Mouse (Mus musculus) MEL (cell line): Measurements from ENCODE around the gene Nthl1. TPM values are rescaled to one million over a fixed set of nuclear protein-coding genes. Genes with fewer than 3 reads are reported as not detected.
"Not testable (repeated sequence)": the region's sequence is repeated elsewhere in the genome, so short reads cannot be mapped to it uniquely, and the experiment has no call there.

Experiments used
- DNase-seq: peaks from one replicate; pipeline ENCODE4 v3.0.0; 2011; ENCODE audit warnings: low read depth, low spot score
- H3K27ac ChIP-seq: 2 replicates; pipeline ENCODE4 v1.5.1; 2012; ENCODE audit warnings: low read depth, mild to moderate bottlenecking, control low read depth, low read length, moderate library complexity; ENCODE audit not compliant: control insufficient read depth
- H3K27me3 ChIP-seq, 2 experiments: fragments of 150-350 bp in 1 of 2; sonication (generic) in 1 of 2; 2 replicates each; pipeline ENCODE4 v1.6.1; 2012; ENCODE audit warnings: low read length in 2 of 2, mild to moderate bottlenecking in 2 of 2, improper control_type of control experiment in 1 of 2, moderate library complexity in 1 of 2; ENCODE audit not compliant: insufficient read depth in 2 of 2, control insufficient read depth in 1 of 2
- H3K36me3 ChIP-seq, 2 experiments: 2 replicates each; pipeline ENCODE4 v1.6.1; 2012 to 2014; ENCODE audit warnings: low read length in 2 of 2, improper control_type of control experiment in 1 of 2, inconsistent platforms in 1 of 2, mild to moderate bottlenecking in 1 of 2; ENCODE audit not compliant: insufficient read depth in 2 of 2, control insufficient read depth in 1 of 2
- H3K4me1 ChIP-seq, 2 experiments: fragments of 150-350 bp in 1 of 2; sonication (generic) in 1 of 2; 2 replicates each; pipeline ENCODE4 v1.6.1; 2012; ENCODE audit warnings: low read length in 2 of 2, improper control_type of control experiment in 1 of 2, mild to moderate bottlenecking in 1 of 2; ENCODE audit not compliant: insufficient read depth in 2 of 2, control insufficient read depth in 1 of 2
- H3K4me3 ChIP-seq, 2 experiments: fragments of 150-350 bp in 1 of 2; sonication (generic) in 1 of 2; 2 replicates each; pipeline ENCODE4 v1.5.1; 2012; ENCODE audit warnings: low read depth in 2 of 2, low read length in 2 of 2, mild to moderate bottlenecking in 2 of 2, moderate library complexity in 2 of 2, control low read depth in 1 of 2, improper control_type of control experiment in 1 of 2; ENCODE audit not compliant: control insufficient read depth in 1 of 2, insufficient read depth in 1 of 2
- H3K79me2 ChIP-seq: 2 replicates; pipeline ENCODE4 v1.6.1; 2012; ENCODE audit warnings: mild to moderate bottlenecking, low read length, moderate library complexity; ENCODE audit not compliant: control insufficient read depth, poor library complexity, insufficient read depth
- H3K9ac ChIP-seq: 2 replicates; pipeline ENCODE4 v1.6.1; 2012; ENCODE audit warnings: low read depth, mild to moderate bottlenecking, control low read depth, low read length, moderate library complexity; ENCODE audit not compliant: control insufficient read depth, poor library complexity, severe bottlenecking
- H3K9me3 ChIP-seq: fragments of 150-350 bp; sonication (generic); replicated peaks from 2 replicates; pipeline ENCODE4 v1.6.1; 2012; ENCODE audit warnings: mild to moderate bottlenecking, low read length, improper control_type of control experiment, moderate library complexity; ENCODE audit not compliant: insufficient read depth
- BHLHE40 ChIP-seq: IDR thresholded peaks from 2 replicates; pipeline ENCODE4 v1.6.1; 2012; ENCODE audit warnings: low read depth, mild to moderate bottlenecking, inconsistent platforms, low read length, improper control_type of control experiment, borderline replicate concordance
- CHD1 ChIP-seq: IDR thresholded peaks from 2 replicates; pipeline ENCODE4 v1.6.1; 2012; ENCODE audit warnings: low read depth, mild to moderate bottlenecking, inconsistent platforms, low read length, improper control_type of control experiment
- CHD2 ChIP-seq: IDR thresholded peaks from 2 replicates; pipeline ENCODE4 v1.6.1; 2011; ENCODE audit warnings: low read length, improper control_type of control experiment
- CTCF ChIP-seq, 3 experiments: IDR thresholded peaks in 2 of 3; conservative IDR thresholded peaks in 1 of 3; 2 replicates each; pipeline ENCODE4 v1.5.1; 2011 to 2012; ENCODE audit warnings: low read length in 3 of 3, low read depth in 2 of 3, mild to moderate bottlenecking in 2 of 3, improper control_type of control experiment in 1 of 3, inconsistent platforms in 1 of 3, mixed read lengths in 1 of 3, moderate library complexity in 1 of 3; ENCODE audit not compliant: control insufficient read depth in 1 of 3, insufficient read depth in 1 of 3, poor library complexity in 1 of 3, severe bottlenecking in 1 of 3
- E2F4 ChIP-seq: IDR thresholded peaks from 2 replicates; pipeline ENCODE4 v1.6.1; 2011; ENCODE audit warnings: low read depth, low read length, improper control_type of control experiment, borderline replicate concordance
- EP300 ChIP-seq, 2 experiments: IDR thresholded peaks; 2 replicates each; pipeline ENCODE4 v1.6.1; 2011; ENCODE audit warnings: improper control_type of control experiment in 2 of 2, low read length in 2 of 2, low read depth in 1 of 2, mild to moderate bottlenecking in 1 of 2
- ETS1 ChIP-seq: IDR thresholded peaks from 2 replicates; pipeline ENCODE4 v1.6.1; 2012; ENCODE audit warnings: low read depth, mild to moderate bottlenecking, inconsistent platforms, low read length, improper control_type of control experiment, moderate library complexity
- JUND ChIP-seq: IDR thresholded peaks from 2 replicates; pipeline ENCODE4 v1.6.1; 2011; ENCODE audit warnings: low read depth, mild to moderate bottlenecking, improper control_type of control experiment, low read length
- KAT2A ChIP-seq: conservative IDR thresholded peaks from 2 replicates; pipeline ENCODE4 v1.6.1; 2012; ENCODE audit warnings: low read depth, low read length, improper control_type of control experiment, inconsistent platforms
- MAFK ChIP-seq: IDR thresholded peaks from 2 replicates; pipeline ENCODE4 v1.6.1; 2011; ENCODE audit warnings: low read depth, mild to moderate bottlenecking, low read length, improper control_type of control experiment, borderline replicate concordance
- MAX ChIP-seq: IDR thresholded peaks from 2 replicates; pipeline ENCODE4 v1.6.1; 2011; ENCODE audit warnings: low read length, improper control_type of control experiment
- MAZ ChIP-seq: IDR thresholded peaks from 2 replicates; pipeline ENCODE4 v1.6.1; 2012; ENCODE audit warnings: low read depth, mild to moderate bottlenecking, inconsistent platforms, low read length, improper control_type of control experiment
- MEF2A ChIP-seq: IDR thresholded peaks from 2 replicates; pipeline ENCODE4 v1.6.1; 2014; ENCODE audit warnings: low read depth, mild to moderate bottlenecking, inconsistent platforms, low read length, improper control_type of control experiment; ENCODE audit not compliant: poor library complexity, insufficient replicate concordance, severe bottlenecking; ENCODE audit errors: extremely low read depth
- MYC ChIP-seq: IDR thresholded peaks from 2 replicates; pipeline ENCODE4 v1.6.1; 2011; ENCODE audit warnings: low read depth, mild to moderate bottlenecking, low read length, improper control_type of control experiment, moderate library complexity
- NRF1 ChIP-seq: IDR thresholded peaks from 2 replicates; pipeline ENCODE4 v1.6.1; 2014; ENCODE audit warnings: low read depth, mild to moderate bottlenecking, inconsistent platforms, low read length, improper control_type of control experiment, moderate library complexity; ENCODE audit not compliant: poor library complexity, insufficient read depth, severe bottlenecking
- POLR2A ChIP-seq, 2 experiments: IDR thresholded peaks; 2 replicates each; pipeline ENCODE4 v1.6.1; 2011 to 2012; ENCODE audit warnings: low read length in 2 of 2, mild to moderate bottlenecking in 2 of 2, control low read depth in 1 of 2, improper control_type of control experiment in 1 of 2, low read depth in 1 of 2, moderate library complexity in 1 of 2; ENCODE audit not compliant: control insufficient read depth in 1 of 2, insufficient read depth in 1 of 2, poor library complexity in 1 of 2
- POLR2AphosphoS5 ChIP-seq: IDR thresholded peaks from 2 replicates; pipeline ENCODE4 v1.6.1; 2012; ENCODE audit warnings: low read depth, borderline replicate concordance, mild to moderate bottlenecking, inconsistent platforms, low read length, moderate library complexity, mixed read lengths
- RAD21 ChIP-seq: IDR thresholded peaks from 2 replicates; pipeline ENCODE4 v1.6.1; 2011; ENCODE audit warnings: mild to moderate bottlenecking, low read depth, low read length, improper control_type of control experiment
- RCOR1 ChIP-seq: IDR thresholded peaks from 2 replicates; pipeline ENCODE4 v1.6.1; 2012; ENCODE audit warnings: low read depth, mild to moderate bottlenecking, inconsistent platforms, low read length, improper control_type of control experiment
- SIN3A ChIP-seq: IDR thresholded peaks from 2 replicates; pipeline ENCODE4 v1.6.1; 2012; ENCODE audit warnings: low read length, improper control_type of control experiment, inconsistent platforms
- SMC3 ChIP-seq: IDR thresholded peaks from 2 replicates; pipeline ENCODE4 v1.6.1; 2011; ENCODE audit warnings: low read depth, low read length, improper control_type of control experiment
- TAL1 ChIP-seq: IDR thresholded peaks from 2 replicates; pipeline ENCODE4 v1.6.1; 2012; ENCODE audit warnings: mild to moderate bottlenecking, inconsistent platforms, low read length, moderate library complexity, mixed read lengths
- TBP ChIP-seq: IDR thresholded peaks from 2 replicates; pipeline ENCODE4 v1.8.0; 2011; ENCODE audit warnings: low read depth, low read length, improper control_type of control experiment
- TCF12 ChIP-seq: IDR thresholded peaks from 2 replicates; pipeline ENCODE4 v1.6.1; 2014; ENCODE audit warnings: low read depth, mild to moderate bottlenecking, inconsistent platforms, low read length, improper control_type of control experiment, moderate library complexity
- UBTF ChIP-seq: IDR thresholded peaks from 2 replicates; pipeline ENCODE4 v1.6.1; 2012; ENCODE audit warnings: low read depth, mild to moderate bottlenecking, inconsistent platforms, low read length, improper control_type of control experiment, moderate library complexity, borderline replicate concordance; ENCODE audit not compliant: insufficient read depth
- USF2 ChIP-seq, 2 experiments: IDR thresholded peaks; 2 replicates each; pipeline ENCODE4 v1.6.1; 2011 to 2012; ENCODE audit warnings: improper control_type of control experiment in 2 of 2, low read length in 2 of 2, borderline replicate concordance in 1 of 2, inconsistent platforms in 1 of 2, low read depth in 1 of 2, mild to moderate bottlenecking in 1 of 2; ENCODE audit not compliant: insufficient read depth in 1 of 2
- ZC3H11A ChIP-seq: IDR thresholded peaks from 2 replicates; pipeline ENCODE4 v1.6.1; 2012; ENCODE audit warnings: low read depth, mild to moderate bottlenecking, inconsistent platforms, low read length, improper control_type of control experiment
- ZMIZ1 ChIP-seq: IDR thresholded peaks from 2 replicates; pipeline ENCODE4 v1.6.1; 2012; ENCODE audit warnings: low read depth, mild to moderate bottlenecking, inconsistent platforms, low read length, improper control_type of control experiment, moderate library complexity
- ZNF384 ChIP-seq: IDR thresholded peaks from 2 replicates; pipeline ENCODE4 v1.6.1; 2012; ENCODE audit warnings: low read depth, mild to moderate bottlenecking, inconsistent platforms, low read length, improper control_type of control experiment
- polyA plus RNA-seq, 2 experiments: library from polyadenylated mRNA; stranded (reverse) in 1 of 2; unstranded in 1 of 2; fragments of >175 nt in 1 of 2; fragments of >200 nt in 1 of 2; gene quantifications; 2 replicates each; pipeline versions ENCODE4 v1.2.1 to v1.2.4; 2012; ENCODE audit warnings: low replicate concordance in 2 of 2, low read depth in 1 of 2; ENCODE audit not compliant: insufficient read length in 2 of 2, insufficient read depth in 1 of 2, missing spikeins in 1 of 2
- total RNA-seq: library from RNA; depleted of rRNA; stranded (reverse); fragments of 300-350 nt; gene quantifications from 2 replicates; pipeline ENCODE4 v1.2.3, GENCODE M21; 2012

Gene Nthl1
- total and polyA plus RNA-seq, 3 experiments, result 31.4 to 262 (median 32.0) TPM

DNA sequence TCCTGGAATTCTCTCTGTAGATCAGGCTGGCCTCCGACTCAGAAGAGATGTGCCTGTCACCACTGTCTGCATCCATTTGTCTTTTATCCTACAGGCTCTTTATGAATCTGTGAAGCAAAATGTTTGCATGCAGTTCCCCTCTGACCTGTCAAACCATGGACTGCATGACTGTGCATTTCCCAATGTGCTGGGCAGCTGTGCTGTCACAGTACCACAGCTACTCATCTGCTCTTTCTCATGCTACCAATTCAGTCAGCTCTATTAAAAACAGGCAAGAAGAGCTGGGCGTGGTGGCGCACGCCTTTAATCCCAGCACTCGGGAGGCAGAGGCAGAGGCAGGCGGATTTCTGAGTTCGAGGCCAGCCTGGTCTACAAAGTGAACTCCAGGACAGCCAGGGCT is 34.5 kb downstream of the Nthl1 start:
- peaks cover 24% of the 10 kb centered on the region for H3K79me2 ChIP-seq
- not testable (repeated sequence) for H3K27me3 ChIP-seq, H3K9ac ChIP-seq

DNA sequence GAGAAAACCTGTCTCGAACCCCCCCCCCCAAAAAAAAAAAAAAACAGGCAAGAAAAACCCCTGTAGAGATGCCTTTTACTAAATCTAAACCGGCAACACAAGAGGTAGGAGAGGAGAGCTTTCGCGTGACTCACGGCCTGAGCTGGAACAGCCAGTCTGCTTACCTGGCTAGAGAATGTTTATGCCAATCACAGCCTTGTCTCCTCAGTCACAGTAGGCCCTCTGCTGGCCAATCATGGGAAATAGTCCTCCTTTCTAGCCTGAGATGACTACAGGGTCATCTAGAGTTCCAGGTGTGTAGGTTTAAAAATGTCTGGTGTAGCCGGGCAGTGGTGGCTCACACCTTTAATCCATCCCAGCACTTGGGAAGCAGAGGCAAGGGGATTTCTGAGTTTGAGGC is 34.9 kb downstream of the Nthl1 start:
- TF ChIP-seq RAD21 (peak; percentile 82), TAL1 (no peak), USF2 (IDR thresholded peaks at IDR 0.05; ENCODE audit: borderline replicate concordance in 1 of 2, insufficient read depth in 1 of 2, low read depth in 1 of 2, low read length in 2 of 2) (no peak), CHD1 (no peak), MAX (no peak), SMC3 (peak; percentile 86), MYC (no peak), JUND (no peak), KAT2A (no peak), ZMIZ1 (no peak), ZC3H11A (peak; percentile 59), POLR2AphosphoS5 (no peak), MAZ (no peak), MAFK (no peak), NRF1 (no peak), TCF12 (no peak), E2F4 (no peak), EP300 (IDR thresholded peaks at IDR 0.05; ENCODE audit: low read depth in 1 of 2, low read length in 2 of 2) (no peak), MEF2A (no peak), UBTF (no peak), SIN3A (peak; percentile 48; the same call in 1 of the 2 replicates), TBP (no peak), CTCF (IDR thresholded peaks at IDR 0.05 in 2 of 3, conservative IDR thresholded peaks at IDR 0.05 in 1 of 3; ENCODE audit: control insufficient read depth in 1 of 3, insufficient read depth in 1 of 3, low read depth in 2 of 3, low read length in 3 of 3, poor library complexity in 1 of 3, severe bottlenecking in 1 of 3) (peak; percentile 79 to 90 (median 88)), RCOR1 (no peak), ETS1 (no peak), ZNF384 (no peak), CHD2 (no peak), BHLHE40 (no peak), POLR2A (IDR thresholded peaks at IDR 0.05; ENCODE audit: control insufficient read depth in 1 of 2, insufficient read depth in 1 of 2, low read depth in 1 of 2, low read length in 2 of 2, poor library complexity in 1 of 2) (no peak)
- Histone ChIP-seq H3K9ac (no peak overlapping the region), H3K27ac (no peak overlapping the region), H3K79me2 (peaks cover 28% of the 10 kb centered on the region), H3K4me1 (peaks cover 0 to 26% of the 10 kb centered on the region in 2 experiments; a peak in 3 of 4 replicates), H3K27me3 (peaks cover 0 to 2% of the 10 kb centered on the region in 2 experiments; a peak in 1 of 4 replicates), H3K4me3 (no peak overlapping the region), H3K36me3 (peaks cover 0 to 14% of the 10 kb centered on the region in 2 experiments; a peak in 2 of 4 replicates), H3K9me3 (no peaks in the 10 kb centered on the region)
- DNase-seq, result peak; percentile 83

More for the DNA sequence above, 34.5 kb downstream of the Nthl1 start:
- DNase-seq, result peak; percentile 30
- not testable (repeated sequence) for H3K27ac ChIP-seq, H3K9me3 ChIP-seq
- peaks cover 0 to 10% of the 10 kb centered on the region in 2 experiments; a peak in 2 of 4 replicates for H3K36me3 ChIP-seq
- peak; percentile 44; the same call in 1 of the 2 replicates for TF ChIP-seq SIN3A
- TF ChIP-seq, all 39 proteins: peak for 1; not testable (repeated sequence) for 38
- H3K4me3 ChIP-seq, result not testable (repeated sequence)
- peaks cover 0 to 22% of the 10 kb centered on the region in 2 experiments; a peak in 3 of 4 replicates for H3K4me1 ChIP-seq
